Mouse (Mus musculus) adrenal gland, adult 8-10 months (tissue): ENCODE measurements around the gene Syndig1. TPM values are rescaled to one million over a fixed set of nuclear protein-coding genes. Genes with fewer than 3 reads are reported as not detected.

Source experiments
- DNase-seq: peaks from one replicate; pipeline ENCODE4 v3.0.0; 2022
- total RNA-seq, 4 experiments: library from RNA; stranded (reverse); gene quantifications; 2 replicates each; pipeline ENCODE4 v1.2.4; 2022

Gene Syndig1
- total RNA-seq = 1 to 10 TPM in 2 of 4 experiments, under 1 TPM in 2; 0.49 to 2.8 (median 1.5) TPM

GRCm38 (mm10) chr2:149828911-149829310 is at the start of gene Syndig1:
Gene Syndig1 (plus strand): TSS chr2:149829211.
- DNase-seq = no peak

DNA sequence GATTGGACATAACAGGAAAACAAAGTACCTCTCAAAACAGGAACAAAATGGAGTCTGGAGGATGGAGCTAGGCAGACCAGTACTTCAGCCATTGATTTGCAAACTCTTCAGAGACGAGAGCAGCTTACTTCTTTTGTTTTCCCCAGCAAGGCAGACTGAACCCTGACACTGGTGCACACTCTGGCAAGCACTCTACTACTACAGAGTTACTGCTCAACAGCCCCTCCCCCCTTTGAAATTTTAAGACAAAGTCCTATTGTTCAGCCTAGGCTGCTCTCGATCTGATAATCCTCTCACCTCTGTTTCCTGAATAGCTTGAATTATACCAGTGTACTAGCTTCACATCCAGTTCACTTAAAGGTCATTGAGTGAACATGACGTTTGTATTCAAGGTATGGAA is 30.4 kb upstream of the Syndig1 start:
- no peak for DNase-seq

GRCm38 (mm10) chr2:149804599-149805140 is 24.3 kb upstream of the Syndig1 start:
- no peak for DNase-seq

GRCm38 (mm10) chr2:149805256-149805655 is 23.8 kb upstream of the Syndig1 start:
- no peak for DNase-seq

GRCm38 (mm10) chr2:149812899-149813298 is 16.1 kb upstream of the Syndig1 start:
- DNase-seq = no peak

- no peak for DNase-seq
Observed at GRCm38 (mm10) chr2:149818395-149818794, 10.6 kb upstream of the Syndig1 start.

DNA sequence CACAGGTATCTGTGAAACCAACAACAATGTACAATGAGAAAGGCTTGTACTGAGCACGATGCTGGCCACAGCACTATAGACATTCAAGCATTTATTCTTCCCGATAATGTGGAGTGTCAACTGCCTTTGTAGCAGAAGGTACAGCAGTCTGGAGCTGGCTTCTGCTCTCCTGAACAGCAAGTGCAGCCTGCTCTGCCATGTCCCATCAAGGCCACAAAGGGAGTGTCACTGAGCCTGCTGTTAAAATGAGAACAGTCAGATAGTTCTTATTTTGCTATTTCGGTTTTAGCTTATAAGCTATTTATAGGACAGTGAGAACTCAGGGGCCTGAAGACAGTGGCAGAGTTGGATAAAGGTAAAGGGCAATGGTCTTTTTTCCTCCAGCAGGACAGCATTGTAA is 9.3 kb upstream of the Syndig1 start:
- no peak for DNase-seq

DNA sequence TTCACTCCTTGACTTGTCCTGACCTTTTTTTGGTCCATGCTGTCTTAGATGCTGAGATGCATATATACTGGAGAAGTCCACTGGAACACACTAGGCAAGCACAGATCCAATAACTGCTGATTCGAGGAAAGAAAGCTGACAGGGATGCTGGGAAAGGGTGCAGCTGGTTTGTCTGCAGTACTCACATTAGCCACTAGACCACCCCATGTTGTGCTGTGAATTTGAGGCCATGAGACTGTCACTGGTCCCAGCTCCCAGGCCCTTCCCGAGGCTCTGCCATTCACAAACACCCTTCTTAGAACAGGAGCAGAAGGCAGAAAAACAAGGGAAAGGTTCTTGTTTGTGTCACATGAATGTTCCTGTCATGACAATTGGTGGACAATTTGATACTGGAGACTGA is 8.8 kb upstream of the Syndig1 start:
- DNase-seq = no peak

GRCm38 (mm10) chr2:149829955-149830535 is 1.0 kb downstream of the Syndig1 start:
- DNase-seq = no peak

GRCm38 (mm10) chr2:149830536-149831458 is 1.8 kb downstream of the Syndig1 start, which contains the start of gene C530025M09Rik:
Gene C530025M09Rik (minus strand): TSS chr2:149831213.
- no peak for DNase-seq

DNA sequence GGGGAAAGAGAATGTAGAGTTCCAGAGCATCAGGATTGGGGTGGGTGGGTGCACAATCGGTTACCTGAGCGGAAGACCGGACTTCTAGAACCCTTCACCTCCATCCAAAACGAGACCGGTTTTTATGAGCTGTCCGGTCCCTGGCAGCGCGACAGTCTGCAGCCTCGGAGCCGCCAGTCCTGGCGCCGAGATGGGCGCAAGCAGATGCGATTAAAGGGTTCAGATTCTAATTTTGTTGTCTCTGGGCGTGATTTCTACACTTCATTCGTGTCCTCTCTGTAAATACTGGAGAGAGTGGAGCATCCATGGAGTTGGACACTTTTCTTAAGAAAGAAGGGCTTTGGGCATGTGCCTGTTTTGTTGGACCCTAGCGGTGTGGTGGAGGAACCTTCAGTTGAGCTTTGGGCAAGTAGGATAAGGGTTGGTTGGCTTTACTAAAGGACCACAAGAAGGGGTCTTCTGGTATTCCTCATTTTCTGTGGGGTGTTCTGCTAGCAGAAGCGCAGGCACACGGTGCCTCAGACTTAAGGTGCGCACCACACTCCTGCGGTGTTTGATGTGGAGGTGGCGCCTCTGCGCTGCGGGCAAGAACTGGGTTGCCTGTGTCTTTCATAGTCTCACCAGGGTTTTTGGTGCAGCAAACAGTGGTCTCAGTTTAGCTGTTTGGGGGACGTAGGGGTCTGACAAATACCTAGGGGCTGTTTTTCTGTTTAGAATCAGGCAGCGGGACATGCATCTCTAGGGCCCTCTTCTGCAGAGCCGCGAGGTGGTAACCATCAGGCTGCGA is 2.6 kb downstream of the Syndig1 start:
- DNase-seq = no peak

- DNase-seq = no peak
Observed at GRCm38 (mm10) chr2:149832301-149832700, 3.3 kb downstream of the Syndig1 start.

DNA sequence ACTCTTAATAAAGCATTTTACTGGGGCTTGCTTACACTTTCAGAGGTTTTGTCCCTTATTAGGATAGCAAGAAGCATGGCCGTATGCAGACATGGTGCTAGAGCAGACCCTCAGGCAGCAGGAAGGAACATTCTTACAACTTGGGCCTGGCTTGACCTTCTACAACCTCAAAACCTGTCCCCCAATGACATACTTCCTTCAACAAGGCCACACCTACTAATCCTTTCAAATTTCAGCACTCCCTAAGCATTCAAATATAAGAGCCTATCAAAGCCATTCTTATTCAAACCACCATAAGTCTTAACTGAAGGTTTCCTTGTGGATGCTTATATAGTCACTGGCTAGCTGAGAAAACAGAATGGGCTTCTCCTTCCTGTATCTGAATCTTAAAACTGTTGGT is 6.1 kb downstream of the Syndig1 start:
- no peak for DNase-seq

- DNase-seq = no peak
Observed at GRCm38 (mm10) chr2:149836471-149837135, 7.6 kb downstream of the Syndig1 start.

GRCm38 (mm10) chr2:149839666-149840065 is 10.7 kb downstream of the Syndig1 start:
- no peak for DNase-seq

- DNase-seq = no peak
Observed at GRCm38 (mm10) chr2:149844575-149844974, 15.6 kb downstream of the Syndig1 start.

DNA sequence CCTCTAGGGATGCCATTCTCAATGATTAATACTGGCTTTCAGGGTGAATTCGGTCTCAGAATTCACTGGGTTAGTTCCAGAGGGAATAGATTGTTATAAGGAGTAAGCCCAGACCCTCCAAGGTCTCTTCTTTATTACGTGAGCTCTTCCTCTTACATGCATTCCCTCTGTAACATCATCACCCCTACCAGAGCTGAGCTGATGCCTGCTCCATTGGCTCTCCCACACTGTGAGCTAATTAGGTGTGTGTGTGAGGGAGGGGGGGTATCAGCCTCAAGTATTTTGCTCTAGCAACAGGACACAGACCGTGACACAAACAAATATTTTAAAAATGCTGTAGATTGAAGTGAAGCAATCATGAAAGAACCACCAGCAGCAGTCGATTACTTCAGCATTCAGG is 19.8 kb downstream of the Syndig1 start:
- DNase-seq = no peak

GRCm38 (mm10) chr2:149861002-149861401 is 32.0 kb downstream of the Syndig1 start:
- no peak for DNase-seq

- no peak for DNase-seq
Observed at GRCm38 (mm10) chr2:149865914-149866435, 37.0 kb downstream of the Syndig1 start.

- DNase-seq = no peak
Observed at GRCm38 (mm10) chr2:149870496-149870895, 41.5 kb downstream of the Syndig1 start.

- DNase-seq = no peak
Observed at GRCm38 (mm10) chr2:149872496-149872895, 43.5 kb downstream of the Syndig1 start.

- DNase-seq = no peak
Observed at GRCm38 (mm10) chr2:149873346-149873745, 44.3 kb downstream of the Syndig1 start.
